Mouse (Mus musculus) fat pad, adult 2 months (tissue): ENCODE results near the gene Cxxc4.

ENCODE experiments used
- DNase-seq: peaks from one replicate; pipeline ENCODE4 v3.0.0-alpha.2; 2011; ENCODE audit warnings: low read depth, low spot score; ENCODE audit errors: extremely low read depth

The Cxxc4 gene

GRCm38 (mm10) chr3:134243168-134243849 is 7.0 kb downstream of the Cxxc4 start:
- no peak for DNase-seq

GRCm38 (mm10) chr3:134243850-134244247 is 7.6 kb downstream of the Cxxc4 start:
- no peak for DNase-seq

GRCm38 (mm10) chr3:134254221-134254620 is 17.9 kb downstream of the Cxxc4 start:
- DNase-seq: no peak

- DNase-seq: no peak
Measured at GRCm38 (mm10) chr3:134258715-134259114, 22.4 kb downstream of the Cxxc4 start.

GRCm38 (mm10) chr3:134259300-134259699 is 23.0 kb downstream of the Cxxc4 start:
- no peak for DNase-seq

- no peak for DNase-seq
Measured at GRCm38 (mm10) chr3:134279655-134280054, 43.4 kb downstream of the Cxxc4 start.

GRCm38 (mm10) chr3:134281527-134282370 is 45.5 kb downstream of the Cxxc4 start:
- no peak for DNase-seq

GRCm38 (mm10) chr3:134295217-134295616 is 58.9 kb downstream of the Cxxc4 start:
- DNase-seq: no peak

- no peak for DNase-seq
Measured at GRCm38 (mm10) chr3:134302681-134303491, 66.6 kb downstream of the Cxxc4 start.

- no peak for DNase-seq
Measured at GRCm38 (mm10) chr3:134303492-134303808, 67.2 kb downstream of the Cxxc4 start.

- DNase-seq: no peak
Measured at GRCm38 (mm10) chr3:134306507-134306906, 70.2 kb downstream of the Cxxc4 start.

- no peak for DNase-seq
Measured at GRCm38 (mm10) chr3:134307801-134308200, 71.5 kb downstream of the Cxxc4 start.
